Mouse (Mus musculus): ENCODE measurements around the gene Fam186b. TPM values are rescaled to one million over a fixed set of nuclear protein-coding genes. Genes with fewer than 3 reads are reported as not detected.

Gene Fam186b
- polyA plus RNA-seq (2012; rRNA removed) = not detected in 2 replicates

GRCm38 (mm10) chr15:99295484-99295981 is at the start of gene Fam186b:
TSS of gene Fam186b (minus strand) at chr15:99295888.

GRCm38 (mm10) chr15:99294813-99295374 is 794 bp downstream of the Fam186b start, which contains the start of gene Prpf40b:
TSS of gene Prpf40b (plus strand) at chr15:99295087.

DNA sequence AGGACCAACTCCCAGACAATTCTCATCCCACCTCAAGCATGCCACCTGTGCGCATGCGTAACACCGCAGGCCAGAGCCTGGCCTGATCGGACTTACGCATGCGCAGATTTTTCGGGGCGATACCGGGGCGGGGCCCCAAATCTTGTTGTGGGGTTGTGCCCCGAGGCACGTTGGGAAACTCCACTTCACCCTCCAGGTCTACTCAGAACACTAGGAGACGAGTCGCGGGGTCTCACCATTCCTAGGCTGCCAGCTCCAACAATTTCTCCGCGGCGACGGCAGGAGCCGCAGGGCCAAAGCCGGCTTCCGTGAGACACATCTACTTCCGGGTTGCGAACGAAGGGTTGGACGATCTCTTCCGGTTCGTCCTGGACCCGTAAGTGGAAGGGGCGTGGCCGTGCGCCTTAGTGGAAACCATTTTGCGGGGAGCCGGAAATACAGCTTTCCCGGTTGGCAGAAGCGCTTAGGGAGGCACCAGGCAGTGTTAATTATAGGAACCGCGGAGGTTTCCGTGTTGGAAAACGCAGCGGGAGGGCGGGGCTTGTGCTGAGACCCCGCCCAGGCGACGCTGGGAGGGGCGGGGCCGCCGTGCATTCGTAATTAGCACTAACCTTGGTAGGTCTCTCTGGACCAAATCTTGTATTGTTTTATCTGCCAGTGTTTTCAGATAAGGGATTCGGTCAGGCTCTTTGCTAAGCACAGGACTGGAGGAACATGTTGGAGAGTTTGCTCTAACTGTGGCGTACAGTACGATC is 43.9 kb downstream of the Fam186b start, which contains the start of gene Mcrs1:
Gene Mcrs1 (minus strand): TSS at position 336 of the 755 bp plus-strand sequence.

GRCm38 (mm10) chr15:99224208-99224911 is 71.3 kb downstream of the Fam186b start, which contains the start of gene Kcnh3:
TSS of gene Kcnh3 (plus strand) at chr15:99224861.

Other genes with a start within 250 kb of the Fam186b start
- 17.4 and 17.7 TPM in 2 replicates for gene Prph, start 240.7 kb downstream of the Fam186b start, polyA plus RNA-seq (2012; rRNA removed)
- gene Troap, start 221.3 kb downstream of the Fam186b start, polyA plus RNA-seq (2012; rRNA removed) = 9.4 and 10.0 TPM in 2 replicates
- gene C1ql4, start 208.1 kb downstream of the Fam186b start, polyA plus RNA-seq (2012; rRNA removed) = not detected in 2 replicates
- gene Dnajc22, start 202.7 kb downstream of the Fam186b start, polyA plus RNA-seq (2012; rRNA removed) = 32.4 and 40.8 TPM in 2 replicates
- gene Spats2, start 170.0 kb downstream of the Fam186b start, polyA plus RNA-seq (2012; rRNA removed) = 6.3 and 6.7 TPM in 2 replicates
- gene Kcnh3, start 71.0 kb downstream of the Fam186b start, polyA plus RNA-seq (2012; rRNA removed) = 29.5 and 36.7 TPM in 2 replicates
- gene Mcrs1, start 43.9 kb downstream of the Fam186b start, polyA plus RNA-seq (2012; rRNA removed) = 64.5 and 65.2 TPM in 2 replicates
- 41.1 and 42.3 TPM in 2 replicates for gene Prpf40b, start 801 bp downstream of the Fam186b start, polyA plus RNA-seq (2012; rRNA removed)
- 8.5 and 8.9 TPM in 2 replicates for gene Fmnl3, start 74.6 kb upstream of the Fam186b start, polyA plus RNA-seq (2012; rRNA removed)
- 1,109 and 1,381 TPM in 2 replicates for gene Tmbim6, start 97.0 kb upstream of the Fam186b start, polyA plus RNA-seq (2012; rRNA removed)
- gene Nckap5l, start 161.9 kb upstream of the Fam186b start, polyA plus RNA-seq (2012; rRNA removed) = 4.2 and 4.4 TPM in 2 replicates
- 5.7 and 7.1 TPM in 2 replicates for gene Bcdin3d, start 178.8 kb upstream of the Fam186b start, polyA plus RNA-seq (2012; rRNA removed)
- 1.0 and 2.0 TPM in 2 replicates for gene Faim2, start 232.3 kb upstream of the Fam186b start, polyA plus RNA-seq (2012; rRNA removed)